Mouse (Mus musculus): ENCODE measurements around the gene Pramel6. TPM values are rescaled to one million over a fixed set of nuclear protein-coding genes. Genes with fewer than 3 reads are reported as not detected.

Pramel6 gene
- polyA plus RNA-seq, 1 experiment from 2014 or later: not detected

GRCm38 (mm10) chr2:87534826-87535225 is 28.5 kb downstream of the Pramel6 start:
- Histone ChIP-seq H3K9ac (ENCODE audit: low read length) (no peak overlapping the region), H3K36me3 (ENCODE audit: control insufficient read depth, insufficient read depth, low read length) (no peaks in the 10 kb centered on the region), H3K27ac (replicated peaks) (no peak overlapping the region), H3K4me3 (ENCODE audit: low read depth, low read length) (no peak overlapping the region), H3K4me1 (replicated peaks; ENCODE audit: control insufficient read depth, insufficient read depth) (no peaks in the 10 kb centered on the region), H3K9me3 (ENCODE audit: control insufficient read depth, low read length) (no peaks in the 10 kb centered on the region), H3K27me3 (ENCODE audit: control insufficient read depth, insufficient read depth, low read length) (no peaks in the 10 kb centered on the region), H3K4me2 (replicated peaks; ENCODE audit: low read depth) (no peak overlapping the region)
- DNase-seq (ENCODE audit: low spot score) (no peak), ATAC-seq (ENCODE audit: low FRiP score, low TSS enrichment) (no peak)
- WGBS: 59% methylated on average over 2 of the region's 2 CpGs
- no peak for TF ChIP-seq CTCF (IDR thresholded peaks at IDR 0.05; ENCODE audit: low read depth)
- TF ChIP-seq EP300 (optimal IDR thresholded peaks at IDR 0.05): no peak

GRCm38 (mm10) chr2:87545442-87545841 is 39.1 kb downstream of the Pramel6 start, which contains the start of gene Olfr1128:
Olfr1128 (minus strand) TSS chr2:87545542.
- TF ChIP-seq EP300 (optimal IDR thresholded peaks at IDR 0.05) (no peak), CTCF (IDR thresholded peaks at IDR 0.05; ENCODE audit: low read depth) (no peak)
- no peak within 1 kb of the TSS for H3K4me2 ChIP-seq (replicated peaks; ENCODE audit: low read depth)
- no peaks in the 10 kb centered on the region for H3K9me3 ChIP-seq (ENCODE audit: control insufficient read depth, low read length)
- DNase-seq (ENCODE audit: low spot score) (no peak), ATAC-seq (ENCODE audit: low FRiP score, low TSS enrichment) (no peak)
- H3K9ac ChIP-seq (ENCODE audit: low read length): no peak within 1 kb of the TSS
- no peaks in the 10 kb centered on the region for H3K4me1 ChIP-seq (replicated peaks; ENCODE audit: control insufficient read depth, insufficient read depth)
- H3K36me3 ChIP-seq (ENCODE audit: control insufficient read depth, insufficient read depth, low read length): no peaks in the 10 kb centered on the region
- H3K4me3 ChIP-seq (ENCODE audit: low read depth, low read length): no peak within 1 kb of the TSS
- H3K27me3 ChIP-seq (ENCODE audit: control insufficient read depth, insufficient read depth, low read length): no peaks in the 10 kb centered on the region
- whole genome bisulfite sequencing: 90% methylated on average over 1 of the region's 1 CpGs
- H3K27ac ChIP-seq (replicated peaks): no peak within 1 kb of the TSS

Other genes starting within 250 kb of the Pramel6 start
- 0.01 TPM in 1 of 2 replicates, not detected in the other for gene Olfr1116, start 239.0 kb upstream of the Pramel6 start, polyA plus RNA-seq (2015; fragmentation: Nextera tagmentation; extraction: Ambion mirVana)
- gene Olfr1118, start 199.0 kb upstream of the Pramel6 start, polyA plus RNA-seq (2015; fragmentation: Nextera tagmentation; extraction: Ambion mirVana): not detected in 2 replicates
- gene Olfr1120, start 151.8 kb upstream of the Pramel6 start, polyA plus RNA-seq (2015; fragmentation: Nextera tagmentation; extraction: Ambion mirVana): not detected in 2 replicates
- not detected in 2 replicates for gene Olfr1121, start 136.7 kb upstream of the Pramel6 start, polyA plus RNA-seq (2015; fragmentation: Nextera tagmentation; extraction: Ambion mirVana)
- gene Olfr1122, start 120.7 kb upstream of the Pramel6 start, polyA plus RNA-seq (2015; fragmentation: Nextera tagmentation; extraction: Ambion mirVana): not detected in 2 replicates
- gene Olfr1123, start 89.9 kb upstream of the Pramel6 start, polyA plus RNA-seq (2015; fragmentation: Nextera tagmentation; extraction: Ambion mirVana): not detected in 2 replicates
- 0.05 TPM in 1 of 2 replicates, not detected in the other for gene Olfr1124, start 76.3 kb upstream of the Pramel6 start, polyA plus RNA-seq (2015; fragmentation: Nextera tagmentation; extraction: Ambion mirVana)
- not detected in 2 replicates for gene Olfr1126, start 52.6 kb upstream of the Pramel6 start, polyA plus RNA-seq (2015; fragmentation: Nextera tagmentation; extraction: Ambion mirVana)
- not detected in 2 replicates for gene Pramel7, start 9.5 kb upstream of the Pramel6 start, polyA plus RNA-seq (2015; fragmentation: Nextera tagmentation; extraction: Ambion mirVana)
- not detected in 2 replicates for gene Olfr153, start 25.2 kb downstream of the Pramel6 start, polyA plus RNA-seq (2015; fragmentation: Nextera tagmentation; extraction: Ambion mirVana)
- gene Olfr1128, start 39.0 kb downstream of the Pramel6 start, polyA plus RNA-seq (2015; fragmentation: Nextera tagmentation; extraction: Ambion mirVana): not detected in 2 replicates
- not detected in 2 replicates for gene Olfr1129, start 67.3 kb downstream of the Pramel6 start, polyA plus RNA-seq (2015; fragmentation: Nextera tagmentation; extraction: Ambion mirVana)
- gene Olfr1130, start 99.6 kb downstream of the Pramel6 start, polyA plus RNA-seq (2015; fragmentation: Nextera tagmentation; extraction: Ambion mirVana): not detected in 2 replicates
- not detected in 2 replicates for gene Olfr1131, start 120.5 kb downstream of the Pramel6 start, polyA plus RNA-seq (2015; fragmentation: Nextera tagmentation; extraction: Ambion mirVana)
- not detected in 2 replicates for gene Olfr1132, start 131.0 kb downstream of the Pramel6 start, polyA plus RNA-seq (2015; fragmentation: Nextera tagmentation; extraction: Ambion mirVana)
- gene Olfr1133, start 140.8 kb downstream of the Pramel6 start, polyA plus RNA-seq (2015; fragmentation: Nextera tagmentation; extraction: Ambion mirVana): not detected in 2 replicates
- gene Olfr1134, start 151.9 kb downstream of the Pramel6 start, polyA plus RNA-seq (2015; fragmentation: Nextera tagmentation; extraction: Ambion mirVana): not detected in 2 replicates
- not detected in 2 replicates for gene Olfr1135, start 167.1 kb downstream of the Pramel6 start, polyA plus RNA-seq (2015; fragmentation: Nextera tagmentation; extraction: Ambion mirVana)
- gene Olfr1136, start 187.4 kb downstream of the Pramel6 start, polyA plus RNA-seq (2015; fragmentation: Nextera tagmentation; extraction: Ambion mirVana): not detected in 2 replicates
- gene Olfr1137, start 206.6 kb downstream of the Pramel6 start, polyA plus RNA-seq (2015; fragmentation: Nextera tagmentation; extraction: Ambion mirVana): not detected in 2 replicates
- not detected in 2 replicates for gene Olfr1138, start 233.4 kb downstream of the Pramel6 start, polyA plus RNA-seq (2015; fragmentation: Nextera tagmentation; extraction: Ambion mirVana)
- not detected in 2 replicates for gene Olfr1140, start 237.2 kb downstream of the Pramel6 start, polyA plus RNA-seq (2015; fragmentation: Nextera tagmentation; extraction: Ambion mirVana)
- gene Olfr1141, start 247.4 kb downstream of the Pramel6 start, polyA plus RNA-seq (2015; fragmentation: Nextera tagmentation; extraction: Ambion mirVana): not detected in 2 replicates